Mouse (Mus musculus) small intestine, adult 2 months (tissue): ENCODE measurements around the gene Gm12258.

Experiments
- CTCF ChIP-seq: fragments of 200-500 bp; IDR thresholded peaks from 2 replicates; pipeline ENCODE4 v1.5.1; 2012; ENCODE audit warnings: low read depth, mild to moderate bottlenecking, control low read depth, inconsistent platforms, low read length, moderate library complexity, mixed read lengths; ENCODE audit not compliant: insufficient replicate concordance, insufficient read length; ENCODE audit errors: extremely low read depth
- POLR2A ChIP-seq: fragments of 200-500 bp; IDR thresholded peaks from 2 replicates; pipeline ENCODE4 v1.6.1; 2012; ENCODE audit warnings: low read depth, mild to moderate bottlenecking, control low read depth, inconsistent platforms, low read length, moderate library complexity

GRCm38 (mm10) chr11:58897485-58897884, 50.5 kb downstream of the Gm12258 start:
- no peak for TF ChIP-seq POLR2A
- TF ChIP-seq CTCF, result no peak
